Mouse (Mus musculus): Measurements from ENCODE around the gene Gjb2. TPM values are rescaled to one million over a fixed set of nuclear protein-coding genes. Genes with fewer than 3 reads are reported as not detected.

Gene Gjb2
- 0.50 and 0.83 TPM in 2 replicates for polyA plus RNA-seq (2016; fragmentation: Nextera tagmentation; extraction: Ambion mirVana)

- Histone ChIP-seq H3K4me1 (peaks cover 24% of the 10 kb centered on the region), H3K4me3 (peak within 1 kb of the TSS; percentile 72), H3K27me3 (ENCODE audit: poor library complexity, severe bottlenecking) (peaks cover 88% of the 10 kb centered on the region), H3K27ac (peak within 1 kb of the TSS; percentile 56; the same call in 1 of the 2 replicates), H3K9me3 (no peaks in the 10 kb centered on the region), H3K36me3 (replicated peaks) (no peaks in the 10 kb centered on the region)
- peak; percentile 58 for DNase-seq (ENCODE audit: extremely low spot score, low spot score)
- WGBS: under 1% methylated on average over 101 of the region's 101 CpGs
Measured at GRCm38 (mm10) chr14:57104106-57105023, at the start of gene Gjb2. Gene Gjb2, minus strand, starts transcription at chr14:57104702.

GRCm38 (mm10) chr14:57145741-57146140, 41.2 kb upstream of the Gjb2 start:
- Histone ChIP-seq H3K9me3 (no peaks in the 10 kb centered on the region), H3K4me1 (0 out of 2 replicates have a peak, but pooled peaks cover 4% of the 10 kb centered on the region), H3K4me3 (no peak overlapping the region), H3K36me3 (replicated peaks) (no peaks in the 10 kb centered on the region), H3K27ac (no peak overlapping the region), H3K27me3 (ENCODE audit: poor library complexity, severe bottlenecking) (no peaks in the 10 kb centered on the region)
- DNase-seq (ENCODE audit: extremely low spot score, low spot score): no peak
- WGBS: 77% methylated on average over 4 of the region's 4 CpGs

- peaks cover 75% of the 10 kb centered on the region for H3K27me3 ChIP-seq (ENCODE audit: poor library complexity, severe bottlenecking)
- H3K4me1 ChIP-seq: peaks cover 30% of the 10 kb centered on the region
- H3K36me3 ChIP-seq (replicated peaks): no peaks in the 10 kb centered on the region
- H3K27ac ChIP-seq: no peak overlapping the region
- H3K4me3 ChIP-seq: no peak overlapping the region
- 62% methylated on average over 8 of the region's 8 CpGs for WGBS
- H3K9me3 ChIP-seq: no peaks in the 10 kb centered on the region
- DNase-seq (ENCODE audit: extremely low spot score, low spot score): no peak
Measured at GRCm38 (mm10) chr14:57135265-57135664, 30.8 kb upstream of the Gjb2 start.

GRCm38 (mm10) chr14:57133161-57133661, 28.7 kb upstream of the Gjb2 start, which contains the start of gene Gjb6:
Gene Gjb6, minus strand, starts transcription at chr14:57133611.
- Histone ChIP-seq H3K36me3 (replicated peaks) (no peaks in the 10 kb centered on the region), H3K4me1 (peaks cover 41% of the 10 kb centered on the region), H3K27me3 (ENCODE audit: poor library complexity, severe bottlenecking) (peaks cover 85% of the 10 kb centered on the region), H3K4me3 (peak within 1 kb of the TSS; percentile 56), H3K27ac (no peak within 1 kb of the TSS), H3K9me3 (no peaks in the 10 kb centered on the region)
- no peak for DNase-seq (ENCODE audit: extremely low spot score, low spot score)
- WGBS: 2% methylated on average over 33 of the region's 33 CpGs

GRCm38 (mm10) chr14:57127383-57127782, 22.9 kb upstream of the Gjb2 start:
- peaks cover 17% of the 10 kb centered on the region for H3K4me1 ChIP-seq
- 78% methylated on average over 4 of the region's 4 CpGs for WGBS
- no peaks in the 10 kb centered on the region for H3K36me3 ChIP-seq (replicated peaks)
- H3K27ac ChIP-seq: no peak overlapping the region
- no peak for DNase-seq (ENCODE audit: extremely low spot score, low spot score)
- H3K27me3 ChIP-seq (ENCODE audit: poor library complexity, severe bottlenecking): peaks cover 31% of the 10 kb centered on the region
- no peaks in the 10 kb centered on the region for H3K9me3 ChIP-seq
- no peak overlapping the region for H3K4me3 ChIP-seq

GRCm38 (mm10) chr14:57122295-57122694, 17.8 kb upstream of the Gjb2 start:
- H3K27ac ChIP-seq: no peak overlapping the region
- H3K4me1 ChIP-seq: 0 out of 2 replicates have a peak, but pooled peaks cover 3% of the 10 kb centered on the region
- DNase-seq (ENCODE audit: extremely low spot score, low spot score): no peak
- H3K27me3 ChIP-seq (ENCODE audit: poor library complexity, severe bottlenecking): 0 out of 2 replicates have a peak, but pooled peaks cover under 1% of the 10 kb centered on the region
- H3K9me3 ChIP-seq: no peaks in the 10 kb centered on the region
- no peaks in the 10 kb centered on the region for H3K36me3 ChIP-seq (replicated peaks)
- 85% methylated on average over 7 of the region's 7 CpGs for WGBS
- H3K4me3 ChIP-seq: no peak overlapping the region

- H3K27me3 ChIP-seq (ENCODE audit: poor library complexity, severe bottlenecking): peaks cover 17% of the 10 kb centered on the region
- WGBS: 13% methylated on average over 13 of the region's 13 CpGs
- DNase-seq (ENCODE audit: extremely low spot score, low spot score): peak; percentile 63
- H3K9me3 ChIP-seq: no peaks in the 10 kb centered on the region
- H3K27ac ChIP-seq: peak within 1 kb of the TSS; percentile 74
- peaks cover 33% of the 10 kb centered on the region for H3K4me1 ChIP-seq
- peak within 1 kb of the TSS; percentile 36 for H3K4me3 ChIP-seq
- H3K36me3 ChIP-seq (replicated peaks): no peaks in the 10 kb centered on the region
Measured at GRCm38 (mm10) chr14:57115823-57116544, 11.5 kb upstream of the Gjb2 start, which contains the start of gene Gm4491. Gene Gm4491, minus strand, starts transcription at chr14:57115883.

- Histone ChIP-seq H3K9me3 (no peaks in the 10 kb centered on the region), H3K4me1 (peaks cover 18% of the 10 kb centered on the region), H3K4me3 (no peak overlapping the region), H3K36me3 (replicated peaks) (no peaks in the 10 kb centered on the region), H3K27me3 (ENCODE audit: poor library complexity, severe bottlenecking) (peaks cover 58% of the 10 kb centered on the region), H3K27ac (no peak overlapping the region)
- 15% methylated on average over 4 of the region's 4 CpGs for WGBS
- no peak for DNase-seq (ENCODE audit: extremely low spot score, low spot score)
Measured at GRCm38 (mm10) chr14:57109194-57109593, 4.7 kb upstream of the Gjb2 start.

- H3K27me3 ChIP-seq (ENCODE audit: poor library complexity, severe bottlenecking): peaks cover 71% of the 10 kb centered on the region
Measured at GRCm38 (mm10) chr14:57107916-57108315, 3.4 kb upstream of the Gjb2 start.

GRCm38 (mm10) chr14:57107091-57107490, 2.6 kb upstream of the Gjb2 start:
- Histone ChIP-seq H3K27me3 (ENCODE audit: poor library complexity, severe bottlenecking) (peaks cover 79% of the 10 kb centered on the region), H3K36me3 (replicated peaks) (no peaks in the 10 kb centered on the region), H3K4me1 (peaks cover 24% of the 10 kb centered on the region), H3K4me3 (no peak overlapping the region), H3K27ac (no peak overlapping the region), H3K9me3 (no peaks in the 10 kb centered on the region)
- DNase-seq (ENCODE audit: extremely low spot score, low spot score): no peak
- 80% methylated on average over 8 of the region's 8 CpGs for WGBS

More at GRCm38 (mm10) chr14:57107916-57108315, 3.4 kb upstream of the Gjb2 start:
- Histone ChIP-seq H3K9me3 (no peaks in the 10 kb centered on the region), H3K36me3 (replicated peaks) (no peaks in the 10 kb centered on the region), H3K4me1 (peaks cover 24% of the 10 kb centered on the region), H3K4me3 (no peak overlapping the region), H3K27ac (no peak overlapping the region)
- 75% methylated on average over 5 of the region's 5 CpGs for WGBS
- no peak for DNase-seq (ENCODE audit: extremely low spot score, low spot score)

DNA sequence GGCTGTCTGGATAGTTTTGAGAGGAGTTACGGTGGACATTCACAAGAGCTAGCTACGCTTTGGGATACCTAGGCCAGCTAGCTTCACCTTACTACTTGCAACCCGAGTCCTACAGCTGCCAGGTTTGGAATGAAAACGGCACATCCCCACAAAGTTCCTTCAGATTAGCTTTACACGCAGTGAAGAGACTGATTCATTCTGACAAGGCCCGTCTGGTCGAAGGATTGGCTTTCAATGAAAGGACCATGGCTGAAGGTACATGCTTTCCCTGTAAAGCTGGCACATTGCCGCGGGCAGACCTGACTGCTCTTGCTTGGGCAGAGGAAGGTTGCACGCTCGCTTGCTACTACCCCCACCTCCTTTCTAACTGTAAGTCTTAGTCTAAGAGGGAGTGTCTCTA, 1.2 kb upstream of the Gjb2 start:
- Histone ChIP-seq H3K9me3 (no peaks in the 10 kb centered on the region), H3K27me3 (ENCODE audit: poor library complexity, severe bottlenecking) (peaks cover 87% of the 10 kb centered on the region), H3K27ac (no peak overlapping the region), H3K36me3 (replicated peaks) (no peaks in the 10 kb centered on the region), H3K4me3 (no peak overlapping the region), H3K4me1 (peaks cover 24% of the 10 kb centered on the region)
- 45% methylated on average over 11 of the region's 11 CpGs for WGBS
- DNase-seq (ENCODE audit: extremely low spot score, low spot score): no peak

GRCm38 (mm10) chr14:57105111-57105510, 609 bp upstream of the Gjb2 start:
- no peaks in the 10 kb centered on the region for H3K36me3 ChIP-seq (replicated peaks)
- peak; percentile 20 for DNase-seq (ENCODE audit: extremely low spot score, low spot score)
- no peaks in the 10 kb centered on the region for H3K9me3 ChIP-seq
- peak overlapping the region; percentile 72 for H3K4me3 ChIP-seq
- H3K27me3 ChIP-seq (ENCODE audit: poor library complexity, severe bottlenecking): peaks cover 88% of the 10 kb centered on the region
- 10% methylated on average over 14 of the region's 14 CpGs for WGBS
- H3K4me1 ChIP-seq: peaks cover 24% of the 10 kb centered on the region
- no peak overlapping the region for H3K27ac ChIP-seq

All from forebrain, embryonic 10.5 days (tissue).